Mouse (Mus musculus): ENCODE results near the gene Tcirg1. TPM values are rescaled to one million over a fixed set of nuclear protein-coding genes. Genes with fewer than 3 reads are reported as not detected.

The Tcirg1 gene
- total RNA-seq, 1 experiment = 55.2 TPM

- Histone ChIP-seq H3K4me1 (ENCODE audit: control insufficient read depth in 2 of 2, insufficient read depth in 2 of 2, low read length in 2 of 2, poor library complexity in 1 of 2) (peaks cover 0 to 8% of the 10 kb centered on the region in 2 experiments; a peak in 1 of 4 replicates), H3K4me3 (ENCODE audit: insufficient read depth in 1 of 2, low read depth in 1 of 2, low read length in 2 of 2, poor library complexity in 1 of 2, severe bottlenecking in 1 of 2) (peak within 1 kb of the TSS; percentile 84 to 96), H3K9me3 (ENCODE audit: control insufficient read depth, insufficient read depth, low read depth, low read length) (no peaks in the 10 kb centered on the region), H3K36me3 (ENCODE audit: control insufficient read depth, insufficient read depth, low read length, poor library complexity, severe bottlenecking) (peaks cover 18% of the 10 kb centered on the region), H3K9ac (ENCODE audit: insufficient read depth, low read depth, low read length, poor library complexity, severe bottlenecking) (peak within 1 kb of the TSS; percentile 93), H3K27ac (ENCODE audit: insufficient read depth, low read depth, low read length, poor library complexity, severe bottlenecking) (peak within 1 kb of the TSS; percentile 90)
- in situ Hi-C loops (cut with MboI; ENCODE audit: low sequenced_read_pairs in 2 of 2, unreplicated experiment in 2 of 2) = no loop called here
- peak; percentile 95 for DNase-seq (ENCODE audit: low read depth, low spot score)
- TF ChIP-seq CHD2 (IDR thresholded peaks at IDR 0.05; ENCODE audit: low read depth, low read length) (peak; percentile 81), ZC3H11A (IDR thresholded peaks at IDR 0.05; ENCODE audit: borderline replicate concordance, low read depth, low read length) (0 out of 2 replicates have a peak, but pooled peaks have one; percentile 2), HCFC1 (IDR thresholded peaks at IDR 0.05; ENCODE audit: borderline replicate concordance, insufficient read depth, low read length) (peak; percentile 65; the same call in 1 of the 2 replicates), ZNF384 (IDR thresholded peaks at IDR 0.05; ENCODE audit: low read depth, low read length) (no peak)
These were observed 5.6 kb upstream of the Tcirg1 start, which contains the start of gene Ndufs8 for GRCm38 (mm10) chr19:3912337-3913204. Gene Ndufs8, minus strand, starts transcription at chr19:3912774.

DNA sequence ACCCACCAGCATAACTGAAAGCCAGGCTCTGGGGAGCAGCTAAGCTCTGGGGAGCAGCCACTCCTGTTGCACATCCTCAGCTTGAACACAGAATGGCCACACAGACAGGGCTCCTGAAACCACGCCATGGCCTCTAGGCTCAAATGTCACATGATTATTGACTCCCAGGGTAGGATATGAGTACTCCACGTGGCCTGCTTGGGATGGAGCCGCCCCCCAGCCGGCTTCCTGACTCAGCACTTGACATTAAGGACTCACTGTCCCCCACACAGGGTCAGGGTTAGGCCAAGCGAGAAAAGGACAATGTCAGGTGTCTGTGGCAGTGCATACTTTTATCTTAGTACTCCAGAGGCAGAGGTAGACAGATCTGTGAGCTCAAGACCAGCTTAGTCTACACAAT, 3.3 kb upstream of the Tcirg1 start:
- Histone ChIP-seq H3K27ac (ENCODE audit: insufficient read depth, low read depth, low read length, poor library complexity, severe bottlenecking) (no peak overlapping the region), H3K4me1 (ENCODE audit: control insufficient read depth in 2 of 2, insufficient read depth in 2 of 2, low read length in 2 of 2, poor library complexity in 1 of 2) (peaks cover 0 to 21% of the 10 kb centered on the region in 2 experiments; a peak in 2 of 4 replicates), H3K9ac (ENCODE audit: insufficient read depth, low read depth, low read length, poor library complexity, severe bottlenecking) (no peak overlapping the region), H3K9me3 (ENCODE audit: control insufficient read depth, insufficient read depth, low read depth, low read length) (no peaks in the 10 kb centered on the region), H3K4me3 (ENCODE audit: insufficient read depth in 1 of 2, low read depth in 1 of 2, low read length in 2 of 2, poor library complexity in 1 of 2, severe bottlenecking in 1 of 2) (no peak overlapping the region), H3K36me3 (ENCODE audit: control insufficient read depth, insufficient read depth, low read length, poor library complexity, severe bottlenecking) (peaks cover 18% of the 10 kb centered on the region)
- TF ChIP-seq HCFC1 (IDR thresholded peaks at IDR 0.05; ENCODE audit: borderline replicate concordance, insufficient read depth, low read length) = no peak
- TF ChIP-seq CHD2 (IDR thresholded peaks at IDR 0.05; ENCODE audit: low read depth, low read length) = no peak
- no peak for TF ChIP-seq ZC3H11A (IDR thresholded peaks at IDR 0.05; ENCODE audit: borderline replicate concordance, low read depth, low read length)
- no peak for TF ChIP-seq MAFK (IDR thresholded peaks at IDR 0.05; ENCODE audit: insufficient read depth, low read depth, low read length)
- no peak for TF ChIP-seq ZNF384 (IDR thresholded peaks at IDR 0.05; ENCODE audit: low read depth, low read length)
- DNase-seq (ENCODE audit: low read depth, low spot score) = no peak
- in situ Hi-C loops (cut with MboI; ENCODE audit: low sequenced_read_pairs in 2 of 2, unreplicated experiment in 2 of 2) = no loop called here

DNA sequence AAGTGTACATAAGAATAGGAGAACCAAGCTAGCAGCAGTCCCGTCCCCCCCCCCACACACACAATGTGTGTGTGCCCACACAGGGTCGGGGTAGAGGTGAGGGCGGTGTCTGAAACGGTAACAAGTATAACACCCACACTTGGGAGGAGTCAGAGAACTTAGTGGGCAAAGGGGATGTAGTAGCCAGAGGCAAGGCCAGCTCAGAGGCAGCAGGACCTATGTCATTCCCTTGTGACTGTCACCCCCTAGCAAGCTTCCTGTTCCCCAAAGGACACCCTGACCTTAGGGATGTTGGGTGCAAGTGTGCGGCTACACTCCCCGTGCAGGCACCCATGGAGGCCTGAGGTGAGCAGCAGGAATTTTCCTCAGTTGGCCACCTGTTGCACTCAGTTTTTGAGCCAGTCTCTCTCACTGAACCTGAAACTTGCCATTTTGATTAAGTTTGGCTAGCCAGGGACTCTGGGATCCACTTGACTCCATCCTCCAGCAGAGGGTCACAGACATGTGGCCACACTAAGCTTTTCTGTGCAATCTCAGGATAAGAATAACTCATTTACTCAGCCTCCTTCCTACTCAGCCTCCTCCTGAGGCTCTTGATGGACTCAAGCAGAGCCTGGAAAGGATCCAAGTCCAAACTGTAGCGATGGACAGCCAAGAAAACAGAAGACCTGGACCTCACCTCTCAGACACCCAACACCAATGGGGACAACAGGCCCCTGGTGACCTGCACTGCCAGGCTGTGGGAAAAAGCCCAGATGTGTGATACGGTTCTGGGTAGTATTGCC, 1.1 kb upstream of the Tcirg1 start:
- in situ Hi-C loops (cut with MboI; ENCODE audit: low sequenced_read_pairs in 2 of 2, unreplicated experiment in 2 of 2) = no loop called here
- Histone ChIP-seq H3K9me3 (ENCODE audit: control insufficient read depth, insufficient read depth, low read depth, low read length) (no peaks in the 10 kb centered on the region), H3K9ac (ENCODE audit: insufficient read depth, low read depth, low read length, poor library complexity, severe bottlenecking) (no peak overlapping the region), H3K4me3 (ENCODE audit: insufficient read depth in 1 of 2, low read depth in 1 of 2, low read length in 2 of 2, poor library complexity in 1 of 2, severe bottlenecking in 1 of 2) (no peak overlapping the region), H3K4me1 (ENCODE audit: control insufficient read depth in 2 of 2, insufficient read depth in 2 of 2, low read length in 2 of 2, poor library complexity in 1 of 2) (peaks cover 0 to 35% of the 10 kb centered on the region in 2 experiments; a peak in 3 of 4 replicates), H3K36me3 (ENCODE audit: control insufficient read depth, insufficient read depth, low read length, poor library complexity, severe bottlenecking) (peaks cover 18% of the 10 kb centered on the region), H3K27ac (ENCODE audit: insufficient read depth, low read depth, low read length, poor library complexity, severe bottlenecking) (no peak overlapping the region)
- TF ChIP-seq ZC3H11A (IDR thresholded peaks at IDR 0.05; ENCODE audit: borderline replicate concordance, low read depth, low read length) (no peak), ZNF384 (IDR thresholded peaks at IDR 0.05; ENCODE audit: low read depth, low read length) (no peak), CHD2 (IDR thresholded peaks at IDR 0.05; ENCODE audit: low read depth, low read length) (no peak), MAFK (IDR thresholded peaks at IDR 0.05; ENCODE audit: insufficient read depth, low read depth, low read length) (no peak), HCFC1 (IDR thresholded peaks at IDR 0.05; ENCODE audit: borderline replicate concordance, insufficient read depth, low read length) (no peak)
- no peak for DNase-seq (ENCODE audit: low read depth, low spot score)

GRCm38 (mm10) chr19:3906326-3906725, 607 bp downstream of the Tcirg1 start:
- Histone ChIP-seq H3K27ac (ENCODE audit: insufficient read depth, low read depth, low read length, poor library complexity, severe bottlenecking) (no peak overlapping the region), H3K4me3 (ENCODE audit: insufficient read depth in 1 of 2, low read depth in 1 of 2, low read length in 2 of 2, poor library complexity in 1 of 2, severe bottlenecking in 1 of 2) (peak overlapping the region; percentile 69 to 77), H3K9ac (ENCODE audit: insufficient read depth, low read depth, low read length, poor library complexity, severe bottlenecking) (peak overlapping the region; percentile 61), H3K4me1 (ENCODE audit: control insufficient read depth in 2 of 2, insufficient read depth in 2 of 2, low read length in 2 of 2, poor library complexity in 1 of 2) (peaks cover 3 to 31% of the 10 kb centered on the region in 2 experiments; a peak in 3 of 4 replicates), H3K9me3 (ENCODE audit: control insufficient read depth, insufficient read depth, low read depth, low read length) (no peaks in the 10 kb centered on the region), H3K36me3 (ENCODE audit: control insufficient read depth, insufficient read depth, low read length, poor library complexity, severe bottlenecking) (peaks cover 18% of the 10 kb centered on the region)
- no peak for TF ChIP-seq MAFK (IDR thresholded peaks at IDR 0.05; ENCODE audit: insufficient read depth, low read depth, low read length)
- TF ChIP-seq CHD2 (IDR thresholded peaks at IDR 0.05; ENCODE audit: low read depth, low read length) = no peak
- TF ChIP-seq HCFC1 (IDR thresholded peaks at IDR 0.05; ENCODE audit: borderline replicate concordance, insufficient read depth, low read length) = no peak
- no peak for TF ChIP-seq ZNF384 (IDR thresholded peaks at IDR 0.05; ENCODE audit: low read depth, low read length)
- no peak for TF ChIP-seq ZC3H11A (IDR thresholded peaks at IDR 0.05; ENCODE audit: borderline replicate concordance, low read depth, low read length)
- in situ Hi-C loops (cut with MboI; ENCODE audit: low sequenced_read_pairs in 2 of 2, unreplicated experiment in 2 of 2) = no loop called here
- DNase-seq (ENCODE audit: low read depth, low spot score) = no peak
